Comparison of ENCODE assay signal across 18 mouse cellular contexts in genomic region chr13:73458719-73459118, GRCm38 (mm10). TPM values are rescaled to one million over a fixed set of nuclear protein-coding genes. Genes with fewer than 3 reads are reported as not detected.
A peak's percentile ranks its signal among the peaks of the same experiment; 100 is the strongest.
DNase-seq lines count a peak whose midpoint lies in the region; ATAC-seq and TF ChIP-seq lines count a peak whose summit lies in the region.
"Had no signal": no experiment of that assay in that cellular context is flagged by ENCODE, and none has a peak within 500 bp of the region (broad histone marks: within the 10 kb centered on the region; RNA-seq: fewer than 3 reads in every experiment).

No protein-coding gene starts in this region.

- no peaks in the 10 kb centered on the region for H3K36me3 ChIP-seq in CH12.LX (replicated peaks in 1 of 2; ENCODE audit: control insufficient read depth in 1 of 2, insufficient read depth in 1 of 2, low read length in 1 of 2)
- no peaks in the 10 kb centered on the region for H3K36me3 ChIP-seq in megakaryocyte, embryonic 14.5 days (replicated peaks; ENCODE audit: low read length)
- H3K36me3 ChIP-seq in midbrain, postnatal 0 days (ENCODE audit: insufficient read depth, low read length) = no peaks in the 10 kb centered on the region
- H3K36me3 ChIP-seq: G1E; limb, embryonic 15.5 days; neural tube, embryonic 12.5 days had no signal

- no peaks in the 10 kb centered on the region for H3K27me3 ChIP-seq in CH12.LX (replicated peaks)
- H3K27me3 ChIP-seq in megakaryocyte, embryonic 14.5 days (replicated peaks) = peaks cover 19% of the 10 kb centered on the region
- H3K27me3 ChIP-seq in midbrain, postnatal 0 days (ENCODE audit: insufficient read depth, low read length) = no peaks in the 10 kb centered on the region
- H3K27me3 ChIP-seq: limb, embryonic 15.5 days; neural tube, embryonic 12.5 days had no signal

- in situ Hi-C loops in CH12.LX (cut with MboI; ENCODE audit: low pct_ligation_motif_present, low pct_unique_long_range_greater_than_20kb, low sequenced_read_pairs) = no loop called here

- H3K4me2 ChIP-seq in CH12.LX (ENCODE audit: insufficient read depth, low read depth, poor library complexity, severe bottlenecking) = no peak overlapping the region
- H3K4me2 ChIP-seq in midbrain, postnatal 0 days (ENCODE audit: low read depth, low read length, poor library complexity, severe bottlenecking) = no peak overlapping the region
- H3K4me2 ChIP-seq: forebrain, embryonic 13.5 days; limb, embryonic 15.5 days; neural tube, embryonic 12.5 days had no signal

- DNase-seq in A20 (ENCODE audit: low read depth, low spot score) (peak; percentile 59), CH12.LX (ENCODE audit: extremely low read depth) (peak; percentile 48)
- no peak for DNase-seq in right cerebral cortex, postnatal 10 days (ENCODE audit: low spot score in 2 of 2)
- no peak for DNase-seq in midbrain, postnatal 0 days (ENCODE audit: low spot score)
- no peak for DNase-seq in frontal cortex, postnatal 10 days (ENCODE audit: low spot score in 2 of 2)
- DNase-seq: cerebellum, adult 9-10 months; gastrocnemius, postnatal 10 days; heart, adult 2 months; kidney, adult 11 months; layer of hippocampus, postnatal 36 days had no signal

- dilution Hi-C loops in CH12.LX (cut with MboI; ENCODE audit: extremely low pct_ligation_motif_present, extremely low pct_unique_long_range_greater_than_20kb, low sequenced_read_pairs) = no loop called here

- TF ChIP-seq EP300 in CH12.LX (IDR thresholded peaks at IDR 0.05; ENCODE audit: low read length) = peak; percentile 29; the same call in 1 of the 2 replicates

- TF ChIP-seq RAD21 in CH12.LX (IDR thresholded peaks at IDR 0.05; ENCODE audit: low read depth, low read length) = peak; percentile 5

- WGBS in midbrain, postnatal 0 days = 69% methylated on average over 5 of the region's 5 CpGs

- 0 out of 2 replicates have a peak, but pooled peaks have one; percentile 4 for ATAC-seq in erythroblast, adult 5-6 weeks (replicated peaks; ENCODE audit: low FRiP score, poor library complexity, severe bottlenecking)
- no peak for ATAC-seq in midbrain, postnatal 0 days (ENCODE audit: low FRiP score)
- ATAC-seq: forebrain, embryonic 13.5 days had no signal

- TF ChIP-seq CTCF in CH12.LX (conservative IDR thresholded peaks at IDR 0.05 in 1 of 2, IDR thresholded peaks at IDR 0.05 in 1 of 2; ENCODE audit: low read depth in 2 of 2, low read length in 2 of 2) = peak in 1 of 2 experiments; percentile 29; a peak in 1 of 4 replicates
- TF ChIP-seq CTCF in midbrain, postnatal 0 days (IDR thresholded peaks at IDR 0.05) = no peak

- TF ChIP-seq POLR2A in CH12.LX (IDR thresholded peaks at IDR 0.05; ENCODE audit: low read depth, low read length) = no peak

- no peak overlapping the region for H3K27ac ChIP-seq in CH12.LX (ENCODE audit: insufficient read depth, low read depth)
- H3K27ac ChIP-seq in midbrain, postnatal 0 days (ENCODE audit: low read depth, low read length) = no peak overlapping the region
- H3K27ac ChIP-seq: forebrain, embryonic 13.5 days; heart, adult 2 months; limb, embryonic 15.5 days; neural tube, embryonic 12.5 days; stomach, postnatal 0 days had no signal

- H3K4me1 ChIP-seq in CH12.LX (ENCODE audit: control insufficient read depth in 1 of 2, insufficient read depth in 2 of 2) = peaks cover 10 to 37% of the 10 kb centered on the region in 2 experiments
- peaks cover 30% of the 10 kb centered on the region for H3K4me1 ChIP-seq in megakaryocyte, embryonic 14.5 days
- H3K4me1 ChIP-seq in midbrain, postnatal 0 days (ENCODE audit: insufficient read depth, low read length) = no peaks in the 10 kb centered on the region
- H3K4me1 ChIP-seq: forebrain, embryonic 13.5 days; limb, embryonic 15.5 days; neural tube, embryonic 12.5 days had no signal

- H3K79me2 ChIP-seq in CH12.LX (replicated peaks; ENCODE audit: control insufficient read depth, extremely low read depth, insufficient read depth, poor library complexity, severe bottlenecking) = no peaks in the 10 kb centered on the region

- no peaks in the 10 kb centered on the region for H3K9me3 ChIP-seq in CH12.LX (replicated peaks; ENCODE audit: low read length)
- H3K9me3 ChIP-seq in megakaryocyte, embryonic 14.5 days = no peaks in the 10 kb centered on the region
- H3K9me3 ChIP-seq in midbrain, postnatal 0 days (ENCODE audit: low read length) = no peaks in the 10 kb centered on the region
- H3K9me3 ChIP-seq: forebrain, embryonic 13.5 days; limb, embryonic 15.5 days; neural tube, embryonic 12.5 days had no signal

- peak overlapping the region in 1 of 3 experiments; percentile 6 for H3K4me3 ChIP-seq in CH12.LX (replicated peaks in 1 of 3; ENCODE audit: low read depth in 2 of 3, low read length in 2 of 3, poor library complexity in 1 of 3)
- H3K4me3 ChIP-seq in megakaryocyte, embryonic 14.5 days (replicated peaks) = peak overlapping the region; percentile 5
- H3K4me3 ChIP-seq in midbrain, postnatal 0 days (ENCODE audit: low read depth, low read length) = no peak overlapping the region
- H3K4me3 ChIP-seq: erythroblast, embryonic 14.5 days; forebrain, embryonic 13.5 days; heart, adult 2 months; limb, embryonic 15.5 days; neural tube, embryonic 12.5 days had no signal

- no peak overlapping the region for H3K9ac ChIP-seq in CH12.LX (ENCODE audit: insufficient read depth, low read depth)
- no peak overlapping the region for H3K9ac ChIP-seq in midbrain, postnatal 0 days (replicated peaks; ENCODE audit: low read length, poor library complexity, severe bottlenecking)
- H3K9ac ChIP-seq: forebrain, embryonic 13.5 days; limb, embryonic 15.5 days; neural tube, embryonic 12.5 days had no signal

TF ChIP-seq in CH12.LX, 34 proteins besides CTCF, POLR2A, EP300 and RAD21:
- no peak for TF ChIP-seq GABPA (IDR thresholded peaks at IDR 0.05; ENCODE audit: insufficient replicate concordance, low read depth, low read length)
- TF ChIP-seq MEF2A (IDR thresholded peaks at IDR 0.05; ENCODE audit: borderline replicate concordance, low read depth, low read length) = no peak
- no peak for TF ChIP-seq KAT2A (IDR thresholded peaks at IDR 0.05; ENCODE audit: insufficient replicate concordance, low read length)
- no peak for TF ChIP-seq ZMIZ1 (IDR thresholded peaks at IDR 0.05; ENCODE audit: low read depth, low read length)
- TF ChIP-seq UBTF (IDR thresholded peaks at IDR 0.05; ENCODE audit: low read depth, low read length) = no peak
- TF ChIP-seq BHLHE40 (IDR thresholded peaks at IDR 0.05; ENCODE audit: low read depth, low read length) = 0 out of 2 replicates have a peak, but pooled peaks have one; percentile 13
- TF ChIP-seq ELF1 (IDR thresholded peaks at IDR 0.05; ENCODE audit: low read depth, low read length) = no peak
- no peak for TF ChIP-seq MYC (IDR thresholded peaks at IDR 0.05; ENCODE audit: low read depth, low read length)
- TF ChIP-seq MXI1 (IDR thresholded peaks at IDR 0.05; ENCODE audit: low read depth, low read length) = no peak
- TF ChIP-seq ZKSCAN1 (IDR thresholded peaks at IDR 0.05; ENCODE audit: borderline replicate concordance, low read depth, low read length) = no peak
- TF ChIP-seq JUND (conservative IDR thresholded peaks at IDR 0.05; ENCODE audit: low read depth, low read length) = no peak
- no peak for TF ChIP-seq USF1 (IDR thresholded peaks at IDR 0.05; ENCODE audit: low read depth, low read length)
- no peak for TF ChIP-seq SIN3A (IDR thresholded peaks at IDR 0.05; ENCODE audit: low read length)
- TF ChIP-seq PAX5 (IDR thresholded peaks at IDR 0.05; ENCODE audit: low read length) = no peak
- no peak for TF ChIP-seq ZNF384 (IDR thresholded peaks at IDR 0.05; ENCODE audit: low read depth, low read length)
- no peak for TF ChIP-seq ZC3H11A (IDR thresholded peaks at IDR 0.05; ENCODE audit: low read depth, low read length)
- no peak for TF ChIP-seq IRF4 (IDR thresholded peaks at IDR 0.05; ENCODE audit: low read depth, low read length)
- no peak for TF ChIP-seq NELFE (IDR thresholded peaks at IDR 0.05; ENCODE audit: low read depth, low read length)
- no peak for TF ChIP-seq TBP (conservative IDR thresholded peaks at IDR 0.05; ENCODE audit: low read depth, low read length)
- no peak for TF ChIP-seq JUN (IDR thresholded peaks at IDR 0.05; ENCODE audit: insufficient read depth, low read depth, low read length)
- TF ChIP-seq E2F4 (IDR thresholded peaks at IDR 0.05; ENCODE audit: insufficient replicate concordance, low read depth, low read length) = no peak
- TF ChIP-seq MAZ (IDR thresholded peaks at IDR 0.05; ENCODE audit: low read depth, low read length) = no peak
- TF ChIP-seq SMC3 (IDR thresholded peaks at IDR 0.05; ENCODE audit: low read depth, low read length) = peak; percentile 13; the same call in 1 of the 2 replicates
- 0 out of 2 replicates have a peak, but pooled peaks have one; percentile 45 for TF ChIP-seq MAX (IDR thresholded peaks at IDR 0.05; ENCODE audit: low read length)
- no peak for TF ChIP-seq CHD1 (IDR thresholded peaks at IDR 0.05; ENCODE audit: low read depth, low read length)

RNA-seq across cellular contexts. Expression of gene Lpcat1, which starts 8.3 kb away (rescaled TPM):
- total RNA-seq in CH12.LX (2012; rRNA removed) (22.6 and 24.4 TPM in 2 replicates), CH12.LX (2014; rRNA removed) (36.2 and 40.4 TPM in 2 replicates)
- 33.2 and 36.9 TPM in 2 replicates for polyA plus RNA-seq in CH12.LX (2012; ENCODE audit: insufficient read length, low read depth)
- 72.5 and 89.3 TPM in 2 replicates for total RNA-seq in erythroblast, adult 5-6 weeks (2015; ENCODE audit: low replicate concordance)
- 176 and 246 TPM in 2 replicates for total RNA-seq in erythroblast, adult 5-6 weeks (2017; ENCODE audit: low replicate concordance)
- 1.8 and 3.8 TPM in 2 replicates for polyA plus RNA-seq in megakaryocyte, embryonic 14.5 days (2012; ENCODE audit: insufficient read depth, low replicate concordance)
- 168 and 225 TPM in 2 replicates for total RNA-seq in midbrain, postnatal 0 days (2014; rRNA removed)
- 83.4 and 86.2 TPM in 2 replicates for polyA plus RNA-seq in midbrain, postnatal 0 days (2015; fragmentation: Nextera tagmentation; extraction: Ambion mirVana)
- polyA plus RNA-seq: G1E had no signal

Comparison
In these comparisons a context has a peak if more than half of its experiments do, and no peak if none do; other contexts are left out.
1. DNase-seq: peak in A20 (single experiment) and CH12.LX (single experiment); none in right cerebral cortex, postnatal 10 days (0 of 2), midbrain, postnatal 0 days (single experiment) and frontal cortex, postnatal 10 days (0 of 2).